Mouse (Mus musculus) brain, embryonic 14.5 days (tissue): ENCODE data around the gene Jdp2.

ENCODE experiments used
- CTCF ChIP-seq: fragments of 200-500 bp; IDR thresholded peaks from 2 replicates; pipeline ENCODE4 v1.5.1; 2012; ENCODE audit warnings: inconsistent platforms, mild to moderate bottlenecking, moderate library complexity, borderline replicate concordance; ENCODE audit not compliant: insufficient read depth, insufficient read length; ENCODE audit errors: extremely low read depth
- POLR2A ChIP-seq: fragments of 200-500 bp; IDR thresholded peaks from 2 replicates; pipeline ENCODE4 v1.6.1; 2012; ENCODE audit warnings: mild to moderate bottlenecking, inconsistent platforms, borderline replicate concordance; ENCODE audit not compliant: poor library complexity, insufficient read depth, insufficient read length, severe bottlenecking; ENCODE audit errors: extremely low read depth

- TF ChIP-seq CTCF (no peak), POLR2A (no peak)
Observed at GRCm38 (mm10) chr12:85594390-85594789, 4.4 kb upstream of the Jdp2 start.
